Mouse (Mus musculus): ENCODE results near the gene Gngt1.

DNA sequence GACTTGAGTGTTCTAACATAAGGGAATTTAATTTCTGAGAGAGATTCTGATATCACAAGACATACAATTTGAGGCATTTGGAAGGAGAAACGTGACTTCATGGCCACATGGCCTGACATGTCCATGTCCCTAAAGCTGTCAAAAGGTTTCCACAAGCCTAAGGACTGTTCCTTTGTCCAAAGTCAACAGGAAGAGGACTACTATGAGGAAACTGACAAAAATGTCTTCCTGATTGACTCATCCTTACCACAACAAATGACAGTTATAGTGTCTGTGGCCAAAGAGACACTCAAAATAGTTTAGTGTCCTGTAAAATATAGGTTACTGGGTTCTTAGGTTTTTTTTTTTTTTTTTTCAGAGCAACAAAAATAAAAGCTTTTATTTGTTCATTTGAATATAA lies 19.9 kb upstream of the Gngt1 start:
- TF ChIP-seq SMC3 (IDR thresholded peaks at IDR 0.05; ENCODE audit: low read depth, low read length) (no peak), EP300 (IDR thresholded peaks at IDR 0.05; ENCODE audit: low read length) (no peak), POLR2AphosphoS2 (IDR thresholded peaks at IDR 0.05; ENCODE audit: low read depth, low read length) (no peak), CTCF (conservative IDR thresholded peaks at IDR 0.05 in 1 of 2, IDR thresholded peaks at IDR 0.05 in 1 of 2; ENCODE audit: low read depth in 2 of 2, low read length in 2 of 2) (no peak), HCFC1 (IDR thresholded peaks at IDR 0.05; ENCODE audit: low read depth, low read length) (no peak), USF1 (IDR thresholded peaks at IDR 0.05; ENCODE audit: low read depth, low read length) (no peak), MAFK (IDR thresholded peaks at IDR 0.05; ENCODE audit: insufficient replicate concordance, low read length) (no peak), ZNF384 (IDR thresholded peaks at IDR 0.05; ENCODE audit: low read depth, low read length) (no peak; the same call in 1 of the 2 replicates), ZC3H11A (IDR thresholded peaks at IDR 0.05; ENCODE audit: low read depth, low read length) (no peak), MYC (IDR thresholded peaks at IDR 0.05; ENCODE audit: low read depth, low read length) (no peak), NRF1 (IDR thresholded peaks at IDR 0.05; ENCODE audit: low read depth, low read length) (no peak), POLR2A (IDR thresholded peaks at IDR 0.05; ENCODE audit: low read depth, low read length) (no peak)

Measured in CH12.LX (cell line).